Mouse (Mus musculus): ENCODE data around the gene Hist1h1e. TPM values are rescaled to one million over a fixed set of nuclear protein-coding genes. Genes with fewer than 3 reads are reported as not detected.
"Not testable (repeated sequence)": the region's sequence is repeated elsewhere in the genome, so short reads cannot be mapped to it uniquely, and the experiment has no call there.

Hist1h1e gene
- total and polyA plus RNA-seq, 3 experiments, result 4.0 to 1,109 (median 254) TPM

DNA sequence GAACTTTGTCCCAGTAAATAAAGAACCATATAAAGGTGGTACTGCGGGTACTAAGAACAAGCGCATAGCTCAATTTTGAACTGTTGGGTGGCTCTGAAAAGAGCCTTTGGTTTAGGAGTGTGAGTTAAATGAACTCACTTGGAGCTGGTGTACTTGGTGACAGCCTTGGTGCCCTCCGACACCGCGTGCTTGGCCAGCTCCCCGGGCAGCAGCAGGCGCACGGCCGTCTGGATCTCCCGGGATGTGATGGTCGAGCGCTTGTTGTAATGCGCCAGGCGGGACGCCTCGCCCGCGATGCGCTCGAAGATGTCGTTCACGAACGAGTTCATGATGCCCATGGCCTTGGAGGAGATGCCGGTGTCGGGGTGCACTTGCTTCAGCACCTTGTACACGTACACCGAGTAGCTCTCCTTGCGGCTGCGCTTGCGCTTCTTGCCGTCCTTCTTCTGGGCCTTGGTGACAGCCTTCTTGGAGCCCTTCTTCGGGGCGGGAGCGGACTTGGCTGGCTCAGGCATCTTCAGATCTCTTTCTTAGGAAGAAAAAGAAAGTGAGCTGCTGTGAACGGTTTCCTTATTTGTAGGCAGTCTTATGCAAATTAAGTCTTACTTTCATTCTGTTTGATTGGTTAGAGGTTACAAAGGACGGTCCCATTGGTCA lies 36.8 kb downstream of the Hist1h1e start:
- H3K4me1 ChIP-seq (ENCODE audit: insufficient read depth, low read depth, low read length), result peaks cover 62% of the 10 kb centered on the region
- ATAC-seq (ENCODE audit: extremely low read depth, insufficient number of reproducible peaks, low FRiP score, poor library complexity, severe bottlenecking) (peak; percentile 71), DNase-seq (ENCODE audit: low spot score) (peak; percentile 38)
- TF ChIP-seq POLR2AphosphoS5 (IDR thresholded peaks at IDR 0.05; ENCODE audit: insufficient replicate concordance, low read depth, low read length), result peak; percentile 99
- not testable (repeated sequence) for H3K9me3 ChIP-seq (replicated peaks); H3K36me3 ChIP-seq (replicated peaks); H3K27me3 ChIP-seq (ENCODE audit: insufficient read depth, low read length)
- H3K4me3 ChIP-seq (ENCODE audit: low read depth, low read length), result peak overlapping the region; percentile 64; the same call in 1 of the 2 replicates

DNA sequence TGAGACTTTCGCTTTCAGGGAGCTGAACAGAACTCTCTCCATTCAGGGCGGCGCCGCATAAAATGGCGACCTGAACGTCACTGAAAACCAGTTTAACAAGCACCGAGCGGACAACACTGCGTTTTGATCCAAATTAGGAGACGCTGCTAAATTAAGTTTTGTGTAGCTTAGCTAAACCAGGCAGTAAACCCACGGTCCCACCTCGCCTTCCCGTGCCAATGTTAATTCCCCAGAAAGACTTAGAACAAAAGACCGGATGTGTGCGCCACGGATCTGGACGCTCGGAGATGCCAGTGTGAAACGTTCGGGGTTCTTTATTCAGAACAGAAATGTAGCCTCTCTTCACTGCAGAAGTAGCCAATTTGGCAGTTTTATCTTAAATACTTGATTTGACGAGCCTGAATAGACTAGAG lies 37.3 kb downstream of the Hist1h1e start:
- Histone ChIP-seq H3K4me3 (ENCODE audit: low read depth, low read length) (peak overlapping the region; percentile 64), H3K27me3 (ENCODE audit: insufficient read depth, low read length) (no peaks in the 10 kb centered on the region), H3K9me3 (replicated peaks) (no peaks in the 10 kb centered on the region), H3K36me3 (replicated peaks) (no peaks in the 10 kb centered on the region), H3K4me1 (ENCODE audit: insufficient read depth, low read depth, low read length) (peaks cover 61% of the 10 kb centered on the region)
- DNase-seq (ENCODE audit: low spot score) (no peak), ATAC-seq (ENCODE audit: extremely low read depth, insufficient number of reproducible peaks, low FRiP score, poor library complexity, severe bottlenecking) (peak; percentile 4; the same call in 1 of the 2 replicates)
- TF ChIP-seq POLR2AphosphoS5 (IDR thresholded peaks at IDR 0.05; ENCODE audit: insufficient replicate concordance, low read depth, low read length) (peak; percentile 97), GATA2 (IDR thresholded peaks at IDR 0.05; ENCODE audit: borderline replicate concordance, low read depth, low read length) (no peak)

DNA sequence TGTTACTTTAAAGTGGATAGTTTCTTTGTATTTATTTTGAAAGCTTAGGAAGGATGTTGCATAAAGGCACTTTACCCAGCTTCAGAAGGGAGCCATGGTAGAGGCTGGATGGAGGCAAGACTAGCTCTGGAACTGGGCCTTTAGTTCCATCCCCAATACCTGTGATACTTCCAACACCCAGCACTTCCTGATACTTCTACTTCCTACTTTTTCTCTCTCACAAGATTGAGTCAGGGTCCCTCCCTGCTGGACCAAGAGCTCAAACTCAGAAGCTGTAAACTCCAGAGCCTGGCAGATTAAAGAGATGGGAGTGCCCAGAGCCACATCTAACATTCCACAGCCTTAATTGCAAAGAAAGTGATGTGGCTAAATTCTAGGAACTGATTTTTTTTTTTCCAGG lies 38.0 kb downstream of the Hist1h1e start:
- Histone ChIP-seq H3K27me3 (ENCODE audit: insufficient read depth, low read length) (no peaks in the 10 kb centered on the region), H3K36me3 (replicated peaks) (no peaks in the 10 kb centered on the region), H3K4me3 (ENCODE audit: low read depth, low read length) (peak overlapping the region; percentile 33; the same call in 1 of the 2 replicates), H3K9me3 (replicated peaks) (no peaks in the 10 kb centered on the region), H3K4me1 (ENCODE audit: insufficient read depth, low read depth, low read length) (peaks cover 59% of the 10 kb centered on the region)
- TF ChIP-seq GATA1 (IDR thresholded peaks at IDR 0.05; ENCODE audit: borderline replicate concordance, low read length), result no peak
- TF ChIP-seq POLR2AphosphoS5 (IDR thresholded peaks at IDR 0.05; ENCODE audit: insufficient replicate concordance, low read depth, low read length), result 0 out of 2 replicates have a peak, but pooled peaks have one; percentile 88
- DNase-seq (ENCODE audit: low spot score) (no peak), ATAC-seq (ENCODE audit: extremely low read depth, insufficient number of reproducible peaks, low FRiP score, poor library complexity, severe bottlenecking) (no peak)

DNA sequence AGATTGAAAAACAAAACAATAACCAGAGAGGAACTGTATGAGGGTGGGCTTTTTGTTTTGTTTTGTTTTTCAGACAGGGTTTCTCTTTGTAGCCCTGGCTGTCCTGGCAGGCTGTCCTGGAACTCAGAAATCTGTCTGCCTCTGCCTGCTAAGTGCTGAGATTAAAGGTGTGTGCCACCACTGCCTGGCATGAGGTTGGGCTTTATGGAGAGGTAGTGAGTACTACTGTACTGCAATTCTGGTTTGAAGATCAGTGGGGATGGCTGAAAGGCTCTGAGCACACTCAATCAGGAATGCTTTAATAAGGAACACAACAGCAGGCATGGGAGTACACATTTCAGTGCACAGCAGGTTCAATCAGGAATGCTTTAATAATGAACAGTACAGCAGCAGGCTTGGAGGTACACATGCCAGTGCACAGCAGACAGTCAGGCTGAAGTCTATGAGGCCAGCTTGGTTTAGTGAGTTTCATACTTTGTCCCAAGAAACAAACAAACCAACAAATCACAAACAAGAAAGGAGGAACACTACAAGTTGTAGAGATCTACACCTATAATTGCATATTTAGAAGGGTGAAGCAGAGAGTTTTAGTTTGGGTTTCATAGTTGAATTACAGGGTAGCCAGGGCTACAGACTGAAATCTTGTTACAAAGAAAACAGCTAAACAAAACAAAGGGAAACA lies 38.8 kb downstream of the Hist1h1e start:
- no peaks in the 10 kb centered on the region for H3K27me3 ChIP-seq (ENCODE audit: insufficient read depth, low read length)
- no peaks in the 10 kb centered on the region for H3K36me3 ChIP-seq (replicated peaks)
- DNase-seq (ENCODE audit: low spot score), result no peak
- no peaks in the 10 kb centered on the region for H3K9me3 ChIP-seq (replicated peaks)
- ATAC-seq (ENCODE audit: extremely low read depth, insufficient number of reproducible peaks, low FRiP score, poor library complexity, severe bottlenecking), result no peak
- TF ChIP-seq GATA2 (IDR thresholded peaks at IDR 0.05; ENCODE audit: borderline replicate concordance, low read depth, low read length), result no peak
- peak; percentile 97; the same call in 1 of the 2 replicates for TF ChIP-seq POLR2AphosphoS5 (IDR thresholded peaks at IDR 0.05; ENCODE audit: insufficient replicate concordance, low read depth, low read length)
- TF ChIP-seq GATA1 (IDR thresholded peaks at IDR 0.05; ENCODE audit: borderline replicate concordance, low read length), result no peak
- peaks cover 51% of the 10 kb centered on the region for H3K4me1 ChIP-seq (ENCODE audit: insufficient read depth, low read depth, low read length)
- H3K4me3 ChIP-seq (ENCODE audit: low read depth, low read length), result no peak overlapping the region; the same call in 1 of the 2 replicates

DNA sequence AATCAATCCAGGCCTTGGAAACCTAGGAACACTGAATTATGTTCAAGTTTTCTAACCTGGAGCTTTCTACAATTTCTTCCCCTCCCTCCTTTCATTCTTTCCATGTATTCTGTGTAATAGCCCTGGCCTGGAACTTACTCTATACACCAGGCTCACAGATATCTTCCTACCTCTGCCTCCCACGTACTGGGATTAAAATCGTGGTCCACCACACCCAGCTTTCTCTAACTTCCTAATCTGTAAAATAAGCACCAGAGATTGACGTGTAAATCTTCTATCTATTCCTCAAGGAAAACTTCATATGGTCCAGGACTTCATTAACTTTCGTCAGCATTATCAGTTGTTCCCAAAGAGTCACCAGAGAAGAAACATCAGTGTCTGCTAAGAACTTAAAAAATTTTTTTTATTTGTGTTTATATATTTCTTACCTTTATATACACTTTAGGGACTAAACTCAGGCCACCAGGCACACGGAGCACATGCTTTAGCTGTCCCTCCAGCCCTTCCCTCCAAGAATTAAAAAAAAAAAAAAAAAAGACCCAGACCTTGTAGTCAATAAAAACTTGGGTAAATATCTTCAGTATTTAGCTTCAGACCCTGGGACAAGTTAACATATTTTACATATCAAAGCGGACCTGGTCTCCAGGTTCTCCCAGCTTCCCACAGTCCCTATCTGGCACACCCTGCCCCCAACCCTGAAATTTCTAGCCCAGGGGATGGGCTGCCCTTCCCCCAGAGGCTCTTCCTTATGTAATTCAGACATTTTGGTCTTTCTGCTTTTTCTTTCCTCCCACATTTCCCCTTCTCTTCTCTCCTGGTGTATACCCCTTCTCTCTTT lies 39.9 kb downstream of the Hist1h1e start:
- DNase-seq (ENCODE audit: low spot score), result no peak
- TF ChIP-seq POLR2AphosphoS5 (IDR thresholded peaks at IDR 0.05; ENCODE audit: insufficient replicate concordance, low read depth, low read length) (peak; percentile 36; the same call in 1 of the 2 replicates), GATA2 (IDR thresholded peaks at IDR 0.05; ENCODE audit: borderline replicate concordance, low read depth, low read length) (no peak), GATA1 (IDR thresholded peaks at IDR 0.05; ENCODE audit: borderline replicate concordance, low read length) (no peak), TAL1 (conservative IDR thresholded peaks at IDR 0.05; ENCODE audit: low read depth, low read length) (no peak), CTCF (IDR thresholded peaks at IDR 0.05; ENCODE audit: low read depth, low read length) (no peak)

DNA sequence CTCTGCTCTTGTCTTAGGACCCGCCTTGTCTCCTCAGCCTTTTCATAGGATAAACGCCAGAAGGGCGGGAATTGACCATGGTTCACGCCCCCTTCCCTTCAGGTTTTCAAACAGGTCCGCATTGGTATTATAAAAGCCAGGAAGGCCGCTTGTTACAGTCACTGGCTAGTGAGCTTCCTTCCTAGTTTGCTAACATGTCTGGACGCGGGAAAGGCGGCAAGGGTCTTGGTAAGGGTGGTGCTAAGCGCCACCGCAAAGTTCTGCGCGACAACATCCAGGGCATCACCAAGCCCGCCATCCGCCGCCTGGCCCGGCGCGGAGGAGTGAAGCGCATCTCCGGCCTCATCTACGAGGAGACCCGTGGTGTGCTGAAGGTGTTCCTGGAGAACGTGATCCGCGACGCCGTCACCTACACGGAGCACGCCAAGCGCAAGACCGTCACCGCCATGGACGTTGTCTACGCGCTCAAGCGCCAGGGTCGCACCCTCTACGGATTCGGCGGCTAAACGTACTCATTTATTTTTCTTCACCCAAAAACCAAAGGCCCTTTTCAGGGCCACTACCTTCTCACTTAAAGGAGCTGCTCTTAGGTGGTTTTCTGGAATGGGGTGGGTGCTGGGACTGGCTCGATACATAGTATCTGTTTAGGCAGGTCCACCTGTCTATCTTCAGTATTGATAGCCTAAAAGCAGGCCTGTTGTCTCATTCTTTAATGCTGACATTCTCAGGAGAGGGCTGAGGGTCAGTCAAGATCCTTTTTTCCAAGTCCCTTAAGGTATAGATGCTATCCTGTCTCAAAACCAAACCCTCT lies 40.7 kb downstream of the Hist1h1e start, which contains the start of gene Hist1h4d:
Gene Hist1h4d, plus strand, starts transcription at position 191 of the 811 bp plus-strand sequence.
- Histone ChIP-seq H3K9me3 (replicated peaks) (no peaks in the 10 kb centered on the region), H3K4me3 (ENCODE audit: low read depth, low read length) (peak within 1 kb of the TSS; percentile 69), H3K4me1 (ENCODE audit: insufficient read depth, low read depth, low read length) (peaks cover 53% of the 10 kb centered on the region), H3K27me3 (ENCODE audit: insufficient read depth, low read length) (no peaks in the 10 kb centered on the region), H3K36me3 (replicated peaks) (no peaks in the 10 kb centered on the region)
- no peak for TF ChIP-seq GATA1 (IDR thresholded peaks at IDR 0.05; ENCODE audit: borderline replicate concordance, low read length)
- TF ChIP-seq TAL1 (conservative IDR thresholded peaks at IDR 0.05; ENCODE audit: low read depth, low read length), result no peak
- no peak for TF ChIP-seq CTCF (IDR thresholded peaks at IDR 0.05; ENCODE audit: low read depth, low read length)
- peak; percentile 99 for TF ChIP-seq POLR2AphosphoS5 (IDR thresholded peaks at IDR 0.05; ENCODE audit: insufficient replicate concordance, low read depth, low read length)
- DNase-seq (ENCODE audit: low spot score) (peak; percentile 35), ATAC-seq (ENCODE audit: extremely low read depth, insufficient number of reproducible peaks, low FRiP score, poor library complexity, severe bottlenecking) (peak; percentile 50)

More for the DNA sequence above, 39.9 kb downstream of the Hist1h1e start:
- ATAC-seq (ENCODE audit: extremely low read depth, insufficient number of reproducible peaks, low FRiP score, poor library complexity, severe bottlenecking), result peak; percentile 2; the same call in 1 of the 2 replicates
- Histone ChIP-seq H3K9me3 (replicated peaks) (no peaks in the 10 kb centered on the region), H3K4me3 (ENCODE audit: low read depth, low read length) (peak overlapping the region; percentile 69; the same call in 1 of the 2 replicates), H3K4me1 (ENCODE audit: insufficient read depth, low read depth, low read length) (peaks cover 50% of the 10 kb centered on the region), H3K27me3 (ENCODE audit: insufficient read depth, low read length) (no peaks in the 10 kb centered on the region), H3K36me3 (replicated peaks) (no peaks in the 10 kb centered on the region)

Measured in G1E (cell line).